Mouse (Mus musculus) G1E (cell line): ENCODE data around the gene AC124502.3.

Source experiments
- GATA1 ChIP-seq: IDR thresholded peaks from 2 replicates; pipeline ENCODE4 v1.6.1; 2012; ENCODE audit warnings: borderline replicate concordance, low read length, inconsistent platforms, mixed read lengths
- POLR2AphosphoS5 ChIP-seq: IDR thresholded peaks from 2 replicates; pipeline ENCODE4 v1.6.1; 2012; ENCODE audit warnings: low read depth, low read length, inconsistent platforms; ENCODE audit not compliant: insufficient replicate concordance

GRCm38 (mm10) chr19:5095887-5096474 lies 57.3 kb downstream of the AC124502.3 start:
- TF ChIP-seq GATA1: no peak
- no peak for TF ChIP-seq POLR2AphosphoS5
